Mouse (Mus musculus) telencephalon, adult 2 months (tissue): ENCODE results near the gene Tsn.

Experiments
- DNase-seq: peaks from one replicate; pipeline ENCODE4 v3.0.0-alpha.2; 2011; ENCODE audit warnings: low read depth, low spot score

Gene Tsn

GRCm38 (mm10) chr1:118311622-118312326 is at the start of gene Tsn:
TSS of gene Tsn (minus strand) at chr1:118311739.
- no peak for DNase-seq

DNA sequence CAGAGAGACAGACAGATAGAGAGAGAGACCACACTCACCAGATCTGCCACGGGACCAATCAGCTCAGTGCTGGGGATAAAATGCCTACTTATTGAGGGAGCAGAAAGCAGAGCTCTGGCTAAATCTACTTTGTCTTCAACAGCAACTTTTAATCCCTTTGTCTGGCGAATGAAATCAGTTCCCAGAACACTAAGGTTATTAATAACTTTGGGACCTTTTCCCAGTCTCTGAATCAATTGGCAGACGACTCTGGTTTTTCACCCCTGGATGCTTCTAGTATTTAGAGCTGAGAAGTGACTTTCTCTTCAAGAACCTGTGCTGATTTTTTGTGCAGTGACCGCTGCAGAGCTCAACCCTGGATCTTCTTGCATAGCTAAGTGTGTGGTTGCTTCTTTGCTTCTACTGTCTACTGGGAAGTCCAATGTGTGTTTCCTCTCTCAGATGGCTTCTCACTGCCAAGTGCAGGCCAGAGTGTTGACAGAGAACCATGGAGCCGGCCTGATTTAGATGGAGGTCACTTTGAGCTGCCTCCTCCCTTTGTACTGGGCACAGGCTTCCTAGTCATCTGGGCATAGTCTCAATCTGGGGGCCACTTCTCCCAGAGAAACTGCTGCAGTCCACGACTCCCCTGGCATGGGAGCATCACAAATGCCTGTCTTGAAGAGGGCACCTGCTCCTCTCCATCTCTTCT is 47.7 kb upstream of the Tsn start:
- peak; percentile 23 for DNase-seq

DNA sequence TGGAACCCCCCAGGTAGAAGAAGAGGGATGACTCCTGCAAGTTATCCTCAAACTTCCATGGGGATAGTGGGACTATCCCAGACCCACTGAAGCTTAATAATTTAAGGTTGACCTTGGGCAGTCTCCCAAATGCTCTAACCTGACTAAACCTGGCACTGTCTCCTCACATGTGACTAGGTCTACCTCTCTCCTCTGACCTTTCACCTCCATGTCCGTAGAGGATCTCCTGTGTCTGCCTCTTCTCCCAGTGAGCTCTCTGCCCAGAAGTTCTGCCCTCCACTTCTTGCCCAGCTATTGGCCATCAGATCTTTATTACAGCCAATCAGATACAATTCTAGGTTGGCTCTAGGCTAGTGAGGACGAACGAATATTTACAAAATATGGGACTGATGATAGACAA is 38.4 kb upstream of the Tsn start:
- no peak for DNase-seq

DNA sequence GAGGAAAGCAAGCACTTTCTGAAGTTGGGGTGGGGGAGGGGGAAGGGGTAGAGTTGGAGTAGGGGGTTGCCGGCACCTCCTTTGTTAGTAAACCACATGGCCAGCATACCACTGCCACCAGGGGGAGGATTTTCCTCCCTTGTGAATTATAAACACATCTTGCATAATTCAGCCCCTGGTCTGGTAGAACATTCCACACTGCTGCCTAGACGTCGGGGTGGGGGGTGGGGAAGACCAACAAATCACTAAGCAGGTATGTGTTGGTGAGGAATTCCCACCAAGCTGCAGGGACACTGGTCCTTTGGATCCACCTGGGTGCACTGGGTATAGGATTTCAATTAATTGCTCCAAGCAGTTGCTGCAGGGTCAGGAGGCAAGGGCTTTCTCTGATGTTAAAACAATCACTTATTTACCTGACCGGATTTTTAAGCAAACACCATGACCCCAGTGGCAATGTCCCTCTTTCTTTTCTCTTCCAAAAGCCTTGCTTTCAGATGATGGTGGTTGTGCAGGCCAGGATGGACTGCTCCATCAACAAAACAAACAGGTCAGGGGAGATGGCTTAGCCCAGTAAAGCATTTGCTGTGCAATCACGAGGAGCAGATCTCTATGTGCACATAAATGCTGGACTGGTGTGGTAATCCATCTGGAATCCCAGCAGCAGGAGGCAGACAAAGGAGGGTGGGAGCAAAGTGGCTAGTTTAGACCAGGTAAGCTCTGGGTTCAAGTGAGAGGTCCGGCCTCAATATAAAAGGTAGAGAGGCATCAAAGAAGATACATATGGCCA is 32.3 kb upstream of the Tsn start:
- DNase-seq, result no peak

- DNase-seq, result peak; percentile 51
Measured at GRCm38 (mm10) chr1:118337921-118338320, 26.4 kb upstream of the Tsn start.

DNA sequence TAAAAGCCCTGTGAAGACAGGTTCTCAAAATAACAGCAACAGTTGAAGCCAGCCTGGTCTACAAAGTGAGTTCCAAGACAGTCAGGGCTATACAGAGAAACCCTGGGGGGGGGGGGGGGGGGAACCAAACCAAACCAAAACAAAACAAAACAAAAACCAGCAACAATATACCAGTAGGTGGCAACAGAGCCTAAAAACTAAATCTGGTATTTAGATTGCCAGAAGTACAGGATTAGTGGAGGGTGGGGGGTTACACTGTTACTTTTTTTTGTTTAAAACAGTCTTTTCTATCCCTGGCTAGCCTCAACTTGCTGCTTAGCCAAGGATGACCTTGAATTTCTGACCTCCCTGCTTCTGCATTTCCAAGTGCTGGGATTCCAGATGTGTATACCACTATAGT is 24.3 kb upstream of the Tsn start:
- DNase-seq, result no peak

- no peak for DNase-seq
Measured at GRCm38 (mm10) chr1:118334749-118335713, 23.5 kb upstream of the Tsn start.

- DNase-seq, result peak; percentile 96
Measured at GRCm38 (mm10) chr1:118321661-118322201, 10.2 kb upstream of the Tsn start, which contains the start of gene Nifk. TSS of gene Nifk (plus strand) at chr1:118321839.

DNA sequence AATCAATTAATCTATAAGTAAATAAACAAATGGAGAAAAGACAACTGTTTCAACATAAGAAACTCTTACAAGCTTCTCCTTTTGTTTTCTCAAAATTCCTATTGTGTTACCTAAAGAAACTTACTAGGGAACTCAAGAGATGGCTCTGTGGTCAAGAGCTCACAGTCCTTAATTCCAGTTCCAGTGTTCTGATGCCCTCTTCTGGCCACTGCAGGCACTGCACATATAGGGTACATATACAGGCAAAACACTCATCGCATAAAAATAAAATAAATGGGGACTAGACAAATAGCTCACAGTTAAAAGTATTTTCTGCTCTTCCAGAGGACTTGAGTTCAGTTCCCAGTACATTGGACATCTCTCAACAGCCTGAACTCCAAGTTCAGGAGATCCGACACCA is 9.2 kb upstream of the Tsn start:
- DNase-seq, result no peak

- DNase-seq, result peak; percentile 81
Measured at GRCm38 (mm10) chr1:118310780-118311621, 538 bp downstream of the Tsn start.

DNA sequence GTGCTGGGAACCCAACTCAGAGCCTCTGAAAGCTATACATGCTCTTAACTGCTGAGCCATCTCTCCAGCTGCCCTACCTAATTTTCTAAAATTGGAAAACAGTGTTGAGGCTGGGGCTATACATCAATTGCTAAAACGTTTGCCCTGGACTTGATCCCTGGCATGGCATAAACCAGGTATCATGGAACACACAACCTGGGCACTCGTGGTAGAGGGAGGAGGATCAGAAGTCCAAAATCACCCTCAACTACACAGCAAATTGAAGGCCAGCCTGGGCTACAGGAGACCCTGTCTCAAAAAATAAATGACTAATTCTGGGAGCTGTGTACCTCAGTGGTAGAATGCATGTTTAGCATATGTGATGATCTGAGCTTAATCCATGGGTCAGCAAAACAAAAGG is 13.8 kb downstream of the Tsn start:
- no peak for DNase-seq

DNA sequence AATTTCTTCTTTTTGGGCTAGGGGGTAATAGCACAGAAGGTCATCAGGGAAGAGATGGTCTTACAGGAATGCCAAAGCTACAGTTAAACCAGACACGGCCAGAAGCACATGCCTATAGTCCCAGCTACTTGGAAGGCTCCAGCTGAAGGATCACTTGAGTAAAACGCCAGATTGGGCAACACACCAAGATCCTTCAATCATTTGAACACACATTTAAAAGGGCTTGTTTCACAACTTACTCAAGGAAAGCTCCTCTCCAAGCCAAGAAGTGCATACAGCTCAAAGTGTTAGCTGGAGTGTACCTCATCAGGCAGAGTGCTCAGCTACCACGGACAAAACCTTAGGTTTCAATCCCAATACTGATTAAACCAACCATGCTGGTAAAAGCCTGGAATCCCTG is 14.9 kb downstream of the Tsn start:
- DNase-seq, result no peak

DNA sequence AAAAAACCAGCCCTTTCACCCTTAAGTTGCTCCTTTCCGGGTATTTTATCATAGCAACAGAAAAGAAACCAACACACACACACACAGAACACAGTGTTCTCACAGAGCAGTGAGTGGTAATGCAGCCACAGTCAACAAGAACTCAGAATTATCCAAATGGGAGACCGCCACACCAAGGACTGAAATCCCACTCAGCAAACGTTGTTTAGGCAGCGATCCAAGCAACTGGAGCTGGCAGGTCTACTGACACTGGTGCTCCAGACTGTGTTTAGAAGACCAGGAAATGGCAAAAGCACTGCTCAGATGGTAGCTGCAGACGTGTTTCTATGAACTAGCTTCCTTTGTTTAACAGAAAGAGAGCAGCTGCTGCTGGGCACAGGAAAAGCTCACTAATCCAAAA is 16.7 kb downstream of the Tsn start:
- no peak for DNase-seq

- DNase-seq, result no peak
Measured at GRCm38 (mm10) chr1:118294192-118294591, 17.3 kb downstream of the Tsn start.

- DNase-seq, result no peak
Measured at GRCm38 (mm10) chr1:118292291-118292690, 19.2 kb downstream of the Tsn start.

DNA sequence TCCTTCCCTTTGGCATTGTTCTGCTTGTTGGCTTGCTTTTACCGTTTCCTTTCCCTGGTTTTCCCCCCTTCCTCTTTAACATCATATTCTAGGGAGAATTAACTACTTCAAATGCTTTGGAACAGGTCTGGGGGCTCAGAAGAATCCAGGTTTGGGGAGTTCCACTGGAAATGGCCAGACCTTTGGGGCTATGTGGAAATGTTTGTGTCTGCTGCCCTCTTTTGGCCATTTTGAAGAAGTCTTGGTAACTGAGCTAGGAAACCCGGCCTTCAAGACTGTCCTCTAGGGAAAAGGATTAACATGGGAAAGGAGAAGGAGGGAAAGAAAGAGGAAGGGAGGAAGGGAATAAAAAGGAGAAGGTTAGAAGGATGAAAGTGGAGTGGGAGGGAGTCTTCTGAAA is 36.4 kb downstream of the Tsn start:
- DNase-seq, result no peak

- no peak for DNase-seq
Measured at GRCm38 (mm10) chr1:118251931-118252330, 59.6 kb downstream of the Tsn start.
